Mouse (Mus musculus) hindbrain, embryonic 12.5 days (tissue): ENCODE results near the gene Klc3. TPM values are rescaled to one million over a fixed set of nuclear protein-coding genes. Genes with fewer than 3 reads are reported as not detected.
A peak's percentile ranks its signal among the peaks of the same experiment; 100 is the strongest.

Experiments used
- ATAC-seq: fragments of 200-750 bp; cut with Nextera tagmentation; 2 replicates; pipeline ENCODE4 v1.8.0; 2017; ENCODE audit warnings: moderate TSS enrichment; ENCODE audit not compliant: low FRiP score
- H3K27ac ChIP-seq: fragments of 300-500 bp; sonication (generic); 2 replicates; pipeline ENCODE4 v1.5.1; 2016; ENCODE audit warnings: mild to moderate bottlenecking
- H3K27me3 ChIP-seq: fragments of 300-500 bp; sonication (generic); 2 replicates; pipeline ENCODE4 v1.6.1; 2016; ENCODE audit warnings: mild to moderate bottlenecking
- H3K36me3 ChIP-seq: fragments of 300-500 bp; sonication (generic); 2 replicates; pipeline ENCODE4 v1.6.1; 2016; ENCODE audit warnings: mild to moderate bottlenecking
- H3K4me1 ChIP-seq: fragments of 300-500 bp; sonication (generic); 2 replicates; pipeline ENCODE4 v1.6.1; 2016
- H3K4me2 ChIP-seq: fragments of 300-500 bp; sonication (generic); replicated peaks from 2 replicates; pipeline ENCODE4 v1.6.1; 2016; ENCODE audit warnings: mild to moderate bottlenecking
- H3K4me3 ChIP-seq: fragments of 300-500 bp; sonication (generic); 2 replicates; pipeline ENCODE4 v1.5.1; 2016; ENCODE audit warnings: mild to moderate bottlenecking
- H3K9ac ChIP-seq: fragments of 300-500 bp; sonication (generic); 2 replicates; pipeline ENCODE4 v1.6.1; 2016; ENCODE audit warnings: mild to moderate bottlenecking, moderate library complexity
- H3K9me3 ChIP-seq: fragments of 300-500 bp; sonication (generic); replicated peaks from 2 replicates; pipeline ENCODE4 v1.6.1; 2016; ENCODE audit warnings: mild to moderate bottlenecking
- WGBS: fragments of 180-500 bp; shearing (Covaris S2); methylation state at CpG from one replicate; pipeline ENCODE4 v1.1.7; 2016; 5-methylcytosine and 5-hydroxymethylcytosine counted together
- polyA plus RNA-seq: library from polyadenylated mRNA; unstranded; fragments of >200 nt; fragmentation: Nextera tagmentation; extraction: Ambion mirVana; gene quantifications from 2 replicates; pipeline ENCODE4 v1.2.1, GENCODE M21; 2016

Gene Klc3
- polyA plus RNA-seq, 1 experiment from 2014 or later = 4.1 TPM

DNA sequence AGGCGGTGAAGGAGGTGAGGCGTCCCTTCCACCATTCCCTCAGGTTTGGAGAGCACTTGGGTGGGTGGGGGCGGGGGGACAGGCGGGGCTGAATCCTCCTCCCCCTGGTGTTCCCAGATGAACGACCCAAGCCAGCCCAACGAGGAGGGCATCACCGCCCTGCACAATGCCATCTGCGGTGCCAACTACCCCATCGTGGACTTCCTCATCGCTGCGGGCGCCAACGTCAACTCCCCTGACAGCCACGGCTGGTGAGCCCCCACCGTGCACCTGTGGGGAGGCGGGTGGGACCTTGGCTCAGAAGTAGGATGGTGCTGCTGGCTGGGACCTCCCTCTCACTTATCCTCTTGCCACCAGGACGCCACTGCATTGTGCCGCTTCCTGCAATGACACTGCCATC is 28.5 kb downstream of the Klc3 start:
- Histone ChIP-seq H3K9ac (no peak overlapping the region), H3K9me3 (no peaks in the 10 kb centered on the region), H3K36me3 (no peaks in the 10 kb centered on the region; the same call in 1 of the 2 replicates), H3K27ac (no peak overlapping the region), H3K4me1 (no peaks in the 10 kb centered on the region), H3K4me2 (no peak overlapping the region), H3K4me3 (no peak overlapping the region), H3K27me3 (no peaks in the 10 kb centered on the region)
- WGBS = 77% methylated on average over 18 of the region's 18 CpGs
- ATAC-seq = no peak

DNA sequence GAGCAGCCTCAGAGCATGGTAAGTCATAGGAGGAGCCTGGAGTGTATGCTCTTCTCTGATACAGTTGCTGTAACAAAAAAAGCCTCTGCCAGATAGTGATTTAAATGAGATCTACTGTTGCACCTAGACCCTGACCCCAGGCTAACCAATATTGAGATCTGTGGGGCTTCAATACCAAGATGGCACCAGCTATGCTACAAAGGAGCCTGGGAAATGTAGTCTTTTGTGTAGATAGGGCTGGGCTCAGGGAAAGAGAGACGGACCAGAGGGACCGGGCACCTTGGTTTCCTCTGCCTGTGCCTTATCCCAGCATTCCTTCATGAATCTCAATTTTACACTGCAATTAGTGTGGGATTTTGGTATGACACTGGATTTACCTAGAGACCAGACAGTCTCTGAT is 30.5 kb downstream of the Klc3 start:
- no peak overlapping the region for H3K9ac ChIP-seq
- no peak overlapping the region for H3K4me3 ChIP-seq
- no peak overlapping the region for H3K4me2 ChIP-seq
- no peak overlapping the region for H3K27ac ChIP-seq
- H3K9me3 ChIP-seq = no peaks in the 10 kb centered on the region
- 80% methylated on average over 2 of the region's 2 CpGs for WGBS
- no peaks in the 10 kb centered on the region; the same call in 1 of the 2 replicates for H3K36me3 ChIP-seq
- no peak for ATAC-seq
- H3K4me1 ChIP-seq = peaks cover 4% of the 10 kb centered on the region; the same call in 1 of the 2 replicates
- peaks cover 12% of the 10 kb centered on the region for H3K27me3 ChIP-seq

DNA sequence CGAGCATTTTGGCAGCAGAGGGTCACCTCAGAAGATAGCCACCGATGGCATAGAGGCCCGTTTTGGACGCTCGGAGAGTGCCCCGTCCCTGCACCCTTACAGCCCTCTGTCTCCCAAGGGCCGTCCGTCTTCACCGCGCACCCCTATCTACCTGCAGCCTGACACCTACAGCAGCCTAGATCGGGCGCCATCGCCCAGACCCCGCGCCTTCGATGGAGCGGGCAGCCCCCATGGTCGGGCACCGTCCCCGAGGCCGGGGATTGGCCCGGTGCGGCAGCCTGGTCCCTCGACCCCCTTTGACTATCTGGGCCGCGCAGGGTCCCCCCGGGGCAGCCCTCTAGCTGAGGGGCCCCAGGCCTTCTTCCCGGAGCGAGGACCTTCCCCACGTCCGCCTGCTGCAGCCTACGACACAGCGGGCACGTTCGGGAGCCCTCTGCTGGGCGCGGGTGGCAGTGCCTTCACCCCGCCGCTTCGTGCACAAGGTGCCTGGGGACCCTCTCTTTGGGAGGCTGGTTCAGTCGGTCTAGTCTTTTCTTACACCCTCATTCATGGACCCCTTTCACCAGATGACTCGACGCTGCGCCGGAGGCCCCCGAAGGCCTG is 34.0 kb downstream of the Klc3 start:
- peaks cover 13% of the 10 kb centered on the region for H3K27me3 ChIP-seq
- peaks cover 4% of the 10 kb centered on the region; the same call in 1 of the 2 replicates for H3K4me1 ChIP-seq
- ATAC-seq = peak; percentile 85
- H3K36me3 ChIP-seq = no peaks in the 10 kb centered on the region
- peak overlapping the region; percentile 66 for H3K4me2 ChIP-seq
- peak overlapping the region; percentile 42 for H3K4me3 ChIP-seq
- H3K9me3 ChIP-seq = no peaks in the 10 kb centered on the region
- WGBS = 11% methylated on average over 46 of the region's 46 CpGs
- no peak overlapping the region for H3K27ac ChIP-seq
- H3K9ac ChIP-seq = peak overlapping the region; percentile 50

DNA sequence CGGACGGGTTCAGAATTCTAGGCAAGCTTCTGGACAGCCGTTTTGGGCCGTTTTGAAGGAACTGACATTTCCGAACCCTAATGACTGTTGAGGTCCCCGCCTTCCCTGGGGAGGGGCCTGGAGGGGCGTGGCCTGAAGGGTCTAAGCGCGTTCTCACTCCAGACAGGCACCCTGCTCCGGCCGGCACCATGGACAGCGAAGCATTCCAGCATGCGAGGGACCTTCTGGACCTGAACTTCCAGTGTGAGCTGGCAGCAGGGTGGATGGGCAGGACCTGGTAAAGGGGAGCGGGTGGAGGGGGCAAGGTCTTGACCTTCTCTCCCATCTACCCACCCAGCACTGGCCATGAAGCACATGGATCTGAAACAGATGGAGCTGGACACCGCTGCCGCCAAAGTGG is 35.5 kb downstream of the Klc3 start:
- Histone ChIP-seq H3K4me3 (no peak overlapping the region), H3K4me2 (no peak overlapping the region), H3K27ac (no peak overlapping the region), H3K9ac (no peak overlapping the region), H3K9me3 (no peaks in the 10 kb centered on the region), H3K36me3 (no peaks in the 10 kb centered on the region), H3K4me1 (peaks cover 4% of the 10 kb centered on the region; the same call in 1 of the 2 replicates), H3K27me3 (peaks cover 14% of the 10 kb centered on the region)
- ATAC-seq = no peak
- 22% methylated on average over 16 of the region's 16 CpGs for WGBS

DNA sequence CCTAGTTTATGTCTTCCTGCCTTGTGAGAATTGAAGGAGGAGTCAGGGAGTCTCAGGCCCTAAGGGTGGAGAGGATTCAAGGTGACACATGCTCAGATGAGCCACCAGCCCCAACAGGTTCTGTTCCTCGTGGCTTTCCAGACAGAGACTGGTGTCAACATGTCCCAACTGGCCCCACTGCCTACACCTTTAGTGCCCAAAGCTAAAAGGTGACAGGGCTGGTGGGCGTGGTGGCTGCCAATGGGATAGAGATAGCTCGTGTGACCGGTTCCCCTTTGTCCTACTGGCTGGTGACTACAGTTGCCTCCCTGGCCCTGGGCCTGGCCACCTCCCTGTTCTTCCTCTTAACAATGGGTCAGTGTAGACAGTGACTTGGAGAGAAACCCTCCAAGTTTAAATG is 38.5 kb downstream of the Klc3 start:
- peaks cover 19% of the 10 kb centered on the region; the same call in 1 of the 2 replicates for H3K4me1 ChIP-seq
- no peaks in the 10 kb centered on the region for H3K36me3 ChIP-seq
- peaks cover 30% of the 10 kb centered on the region for H3K27me3 ChIP-seq
- no peak overlapping the region for H3K4me2 ChIP-seq
- no peak for ATAC-seq
- H3K4me3 ChIP-seq = no peak overlapping the region
- WGBS = 77% methylated on average over 4 of the region's 4 CpGs
- H3K9me3 ChIP-seq = no peaks in the 10 kb centered on the region
- H3K9ac ChIP-seq = no peak overlapping the region
- H3K27ac ChIP-seq = no peak overlapping the region

DNA sequence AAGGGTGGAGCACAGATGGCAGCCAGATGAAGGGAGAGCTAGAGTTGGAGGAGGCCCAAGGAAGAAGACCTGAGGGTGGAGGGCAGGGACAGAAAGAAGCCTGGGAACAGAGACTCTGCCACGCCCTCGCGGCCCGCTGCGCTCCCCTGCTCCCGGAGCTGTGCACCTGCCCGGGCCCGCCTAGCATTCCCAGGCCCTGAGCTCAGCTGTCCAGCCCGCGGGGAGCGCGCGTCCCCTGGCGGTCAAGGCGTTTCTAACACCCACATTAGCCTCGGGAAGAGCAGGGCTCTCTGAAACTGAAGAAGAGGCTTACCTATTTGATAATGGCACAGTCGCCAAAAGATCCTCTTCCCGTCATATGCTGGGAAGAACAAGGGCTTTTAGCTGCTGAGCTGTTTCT is 40.0 kb downstream of the Klc3 start:
- 3% methylated on average over 15 of the region's 18 CpGs for WGBS
- peaks cover 23% of the 10 kb centered on the region for H3K27me3 ChIP-seq
- H3K36me3 ChIP-seq = no peaks in the 10 kb centered on the region
- H3K27ac ChIP-seq = no peak overlapping the region
- ATAC-seq = no peak
- no peak overlapping the region for H3K4me3 ChIP-seq
- no peaks in the 10 kb centered on the region for H3K9me3 ChIP-seq
- H3K4me1 ChIP-seq = peaks cover 18% of the 10 kb centered on the region
- H3K9ac ChIP-seq = no peak overlapping the region
- no peak overlapping the region for H3K4me2 ChIP-seq

DNA sequence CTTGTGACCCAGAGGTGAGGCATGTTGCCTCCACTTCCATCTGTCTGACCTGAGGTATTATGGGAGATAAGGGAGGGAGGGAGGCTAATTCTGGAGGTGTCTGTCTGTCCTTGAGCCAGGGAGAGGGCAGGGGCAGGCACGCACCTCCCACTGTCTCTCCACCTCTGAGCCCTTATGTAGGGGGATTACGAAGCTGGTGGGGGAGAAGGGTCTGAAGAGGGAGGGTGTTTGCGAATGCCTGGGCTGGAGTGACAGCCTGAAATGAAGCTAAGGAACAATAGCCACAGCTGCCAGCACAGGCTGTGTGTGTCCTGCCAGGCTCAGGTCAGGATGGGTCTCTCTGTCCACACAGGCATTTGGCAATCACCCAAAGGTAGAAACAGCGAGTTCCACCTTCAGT is 41.6 kb downstream of the Klc3 start:
- ATAC-seq = no peak
- WGBS = 27% methylated on average over 4 of the region's 4 CpGs
- Histone ChIP-seq H3K9ac (no peak overlapping the region), H3K27ac (0 out of 2 replicates have a peak overlapping the region, but pooled peaks have one; percentile 23), H3K4me1 (peaks cover 28% of the 10 kb centered on the region), H3K4me2 (peak overlapping the region; percentile 96), H3K9me3 (no peaks in the 10 kb centered on the region), H3K4me3 (no peak overlapping the region), H3K27me3 (peaks cover 17% of the 10 kb centered on the region; the same call in 1 of the 2 replicates), H3K36me3 (peaks cover 5% of the 10 kb centered on the region)

DNA sequence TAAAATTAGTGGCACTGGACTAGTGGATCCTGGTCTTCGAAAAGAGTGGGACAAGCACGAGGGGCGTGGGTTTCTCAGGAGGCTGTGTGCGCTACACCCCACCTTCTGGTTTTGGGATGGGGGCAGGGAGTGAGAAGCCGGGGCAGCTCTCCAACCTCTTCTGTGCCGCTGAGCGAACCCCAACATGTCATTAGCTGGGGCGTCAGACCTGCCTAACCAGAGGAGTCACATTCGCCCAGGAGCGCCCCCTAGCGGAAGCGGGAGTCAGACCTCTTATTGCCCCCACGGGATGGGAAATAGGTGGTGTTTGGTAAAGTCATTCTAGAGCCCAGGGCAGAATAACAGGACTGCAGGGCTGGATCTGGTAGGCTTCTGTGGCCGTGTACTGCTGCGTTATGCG is 42.2 kb downstream of the Klc3 start:
- Histone ChIP-seq H3K27ac (no peak overlapping the region), H3K4me3 (peak overlapping the region; percentile 66), H3K9me3 (no peaks in the 10 kb centered on the region), H3K4me1 (peaks cover 28% of the 10 kb centered on the region), H3K27me3 (peaks cover 17% of the 10 kb centered on the region; the same call in 1 of the 2 replicates), H3K36me3 (peaks cover 10% of the 10 kb centered on the region), H3K9ac (no peak overlapping the region), H3K4me2 (peak overlapping the region; percentile 96)
- ATAC-seq = no peak
- WGBS = 12% methylated on average over 16 of the region's 16 CpGs

DNA sequence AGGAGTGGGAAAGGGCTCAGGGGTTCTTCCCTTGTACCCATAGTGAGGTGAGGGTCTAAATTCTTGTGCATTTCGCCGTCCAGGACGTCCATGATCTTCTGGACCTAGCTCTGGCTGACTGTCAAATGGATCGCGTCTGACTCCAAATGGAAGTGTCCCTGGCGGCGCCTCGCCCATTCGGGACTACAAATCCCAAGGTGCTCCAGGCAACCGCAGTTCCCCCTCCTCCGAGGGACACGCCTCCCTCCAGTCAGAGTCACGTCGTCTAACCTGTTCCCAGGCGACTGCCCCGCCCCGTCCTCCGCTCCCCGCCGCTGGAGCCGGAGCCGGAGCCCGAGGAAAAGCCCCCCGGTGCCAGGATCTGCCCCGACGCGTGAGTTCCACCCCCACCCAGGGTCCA is 43.0 kb downstream of the Klc3 start:
- Histone ChIP-seq H3K9ac (peak overlapping the region; percentile 51; the same call in 1 of the 2 replicates), H3K4me3 (peak overlapping the region; percentile 66), H3K4me2 (peak overlapping the region; percentile 96), H3K27me3 (peaks cover 17% of the 10 kb centered on the region; the same call in 1 of the 2 replicates), H3K27ac (no peak overlapping the region), H3K36me3 (peaks cover 16% of the 10 kb centered on the region), H3K9me3 (no peaks in the 10 kb centered on the region), H3K4me1 (peaks cover 28% of the 10 kb centered on the region)
- WGBS = under 1% methylated on average over 27 of the region's 27 CpGs
- peak; percentile 57 for ATAC-seq

DNA sequence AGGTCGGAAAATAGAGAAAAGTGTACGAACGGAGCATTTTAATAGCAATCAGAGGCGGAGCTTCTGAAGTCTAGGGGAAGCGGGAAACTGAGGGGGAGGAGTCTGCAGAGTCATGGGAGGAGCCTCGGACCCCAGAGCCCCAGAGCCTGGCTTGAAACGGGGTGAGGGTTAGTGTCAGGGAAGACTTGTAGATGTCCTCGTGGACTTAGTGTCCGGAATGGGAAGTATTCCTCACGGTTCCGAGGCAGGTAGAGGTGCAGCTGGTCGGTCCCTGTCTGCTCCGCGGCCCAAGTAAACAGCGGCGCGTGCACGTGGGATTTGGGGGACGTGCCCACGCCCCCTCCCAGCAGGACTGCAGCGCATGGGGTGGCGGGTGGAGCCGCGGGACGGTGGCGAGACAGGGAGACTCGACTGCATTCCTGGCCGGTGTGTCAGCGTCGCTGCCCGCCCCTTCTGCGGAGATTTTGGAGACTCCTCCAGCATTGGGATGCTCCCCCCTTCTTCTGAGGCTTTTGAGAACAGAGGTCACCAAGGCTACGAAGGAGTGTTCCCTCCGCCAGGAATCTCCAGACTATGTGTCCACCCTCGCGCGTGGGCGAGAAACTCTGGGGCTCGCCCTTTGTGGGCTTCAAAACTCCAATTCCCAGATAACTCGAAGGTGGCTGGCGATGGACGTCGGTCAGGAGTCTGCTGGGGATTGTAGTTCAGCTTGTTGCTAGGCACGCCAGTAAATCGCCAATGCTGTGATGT is 43.8 kb downstream of the Klc3 start:
- Histone ChIP-seq H3K27me3 (peaks cover 17% of the 10 kb centered on the region; the same call in 1 of the 2 replicates), H3K4me3 (peak overlapping the region; percentile 66), H3K9me3 (no peaks in the 10 kb centered on the region), H3K4me1 (peaks cover 28% of the 10 kb centered on the region), H3K36me3 (peaks cover 21% of the 10 kb centered on the region), H3K4me2 (peak overlapping the region; percentile 96), H3K9ac (peak overlapping the region; percentile 48), H3K27ac (0 out of 2 replicates have a peak overlapping the region, but pooled peaks have one; percentile 13)
- WGBS = under 1% methylated on average over 45 of the region's 45 CpGs
- peak; percentile 76 for ATAC-seq

DNA sequence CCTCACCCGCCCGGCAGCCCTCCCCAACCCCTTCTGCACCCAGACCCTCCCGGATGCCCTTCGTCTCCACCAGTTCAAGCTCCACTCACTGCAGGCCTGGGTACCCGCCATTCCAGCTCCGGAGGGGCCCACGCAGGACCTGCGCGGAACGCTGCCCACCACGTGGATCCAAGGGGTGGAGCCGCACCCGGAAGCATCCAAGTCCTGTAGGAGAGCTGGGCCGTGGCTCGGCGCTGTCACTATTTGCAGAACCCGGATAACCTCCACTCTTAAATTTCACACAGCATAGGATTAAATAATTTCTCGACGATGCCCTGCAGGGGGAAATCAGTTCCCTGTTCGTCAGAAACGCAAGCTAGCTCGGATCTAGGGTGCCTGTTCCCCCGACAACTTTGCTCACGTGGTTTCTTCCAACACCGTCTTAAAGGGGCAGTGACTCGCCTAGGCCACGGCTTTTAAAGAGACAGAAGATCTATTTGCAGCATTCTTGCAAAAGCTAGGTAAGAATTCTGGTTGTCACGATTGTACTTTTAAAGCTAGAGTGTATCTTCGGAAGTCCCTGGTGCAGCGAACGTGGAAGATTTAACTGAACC is 44.5 kb downstream of the Klc3 start, which contains the start of the genes Cd3eap and Ppp1r13l:
Cd3eap (minus strand) TSS at position 185 of the 593 bp plus-strand sequence.
Ppp1r13l (plus strand) TSS at position 451 of the 593 bp plus-strand sequence.
- Histone ChIP-seq H3K27me3 (peaks cover 17% of the 10 kb centered on the region; the same call in 1 of the 2 replicates), H3K36me3 (peaks cover 28% of the 10 kb centered on the region), H3K9ac (peak within 1 kb of the TSS; percentile 75), H3K9me3 (no peaks in the 10 kb centered on the region), H3K4me2 (peak within 1 kb of the TSS; percentile 96), H3K27ac (0 out of 2 replicates have a peak within 1 kb of the TSS, but pooled peaks have one; percentile 13), H3K4me1 (peaks cover 28% of the 10 kb centered on the region), H3K4me3 (peak within 1 kb of the TSS; percentile 66)
- WGBS = 0% methylated on average over 29 of the region's 31 CpGs
- ATAC-seq = peak; percentile 71

DNA sequence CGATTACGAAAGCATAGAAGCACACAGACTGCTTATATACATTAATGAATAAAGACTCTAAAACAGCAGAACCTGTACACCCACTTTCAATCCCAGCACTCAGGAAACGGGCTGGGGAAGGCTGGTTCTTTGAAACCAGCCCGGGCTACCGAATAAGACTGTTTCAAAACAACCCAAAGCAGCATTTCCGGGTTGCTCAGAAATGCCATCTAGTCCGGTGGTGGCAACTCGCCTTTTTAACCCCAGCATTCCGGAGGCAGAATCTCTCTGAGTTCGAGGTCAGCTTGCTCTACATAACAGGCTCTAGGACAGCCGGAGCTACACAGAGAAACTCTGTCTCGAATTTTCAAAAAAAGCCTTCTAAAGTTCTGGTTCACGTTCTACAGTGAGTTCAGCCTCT is 45.3 kb downstream of the Klc3 start:
- H3K27me3 ChIP-seq = peaks cover 17% of the 10 kb centered on the region; the same call in 1 of the 2 replicates
- no peak for ATAC-seq
- H3K9ac ChIP-seq = peak overlapping the region; percentile 75
- peaks cover 28% of the 10 kb centered on the region for H3K4me1 ChIP-seq
- H3K36me3 ChIP-seq = peaks cover 33% of the 10 kb centered on the region
- H3K27ac ChIP-seq = no peak overlapping the region
- H3K4me3 ChIP-seq = peak overlapping the region; percentile 66
- peak overlapping the region; percentile 96 for H3K4me2 ChIP-seq
- 24% methylated on average over 13 of the region's 13 CpGs for WGBS
- H3K9me3 ChIP-seq = no peaks in the 10 kb centered on the region
